ENCODE assay signal across 11 mouse cellular contexts in the genomic region with DNA sequence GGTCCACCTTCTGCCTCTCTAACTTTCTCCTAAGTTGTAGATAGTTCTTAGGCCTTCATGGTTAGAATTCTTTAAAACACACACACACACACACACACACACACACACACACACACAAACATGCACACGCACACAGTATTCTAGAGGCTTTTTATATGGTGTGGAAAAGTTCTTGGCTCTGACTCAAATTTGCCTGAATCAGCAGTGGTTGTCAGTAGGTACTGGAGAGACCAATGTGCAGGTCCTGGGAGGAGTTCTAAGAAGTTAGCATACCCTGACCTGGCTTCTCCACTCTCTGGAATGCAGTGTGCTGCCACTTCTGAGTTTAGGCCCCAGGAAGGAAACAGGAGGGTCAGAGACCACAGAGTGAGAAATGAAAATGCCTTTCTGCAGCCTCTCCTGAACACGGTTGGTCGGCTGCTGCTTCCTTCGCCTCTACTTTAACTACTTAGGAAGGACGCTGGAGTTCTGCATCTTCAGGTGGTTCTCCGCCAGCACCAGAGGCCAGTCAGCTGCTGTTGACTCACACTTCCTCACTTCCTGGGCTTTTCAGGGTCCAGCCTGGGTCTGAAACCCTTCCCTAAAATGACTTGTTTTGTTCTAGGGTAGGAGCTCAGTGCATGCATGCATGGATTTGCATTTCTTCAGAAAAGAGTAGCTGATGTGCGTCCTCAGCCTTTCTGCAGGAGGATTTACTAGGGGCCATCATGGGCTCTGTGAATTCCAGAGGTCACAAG. TPM values are rescaled to one million over a fixed set of nuclear protein-coding genes. Genes with fewer than 3 reads are reported as not detected.
DNase-seq lines count a peak whose midpoint lies in the region; ATAC-seq and TF ChIP-seq lines count a peak whose summit lies in the region.
"Had no signal": no experiment of that assay in that cellular context is flagged by ENCODE, and none has a peak within 500 bp of the region (broad histone marks: within the 10 kb centered on the region; RNA-seq: fewer than 3 reads in every experiment).

No protein-coding gene starts in this region.

- peaks cover 13% of the 10 kb centered on the region; the same call in 1 of the 2 replicates for H3K4me1 ChIP-seq in heart, postnatal 0 days (ENCODE audit: control insufficient read depth, insufficient read depth)
- H3K4me1 ChIP-seq in liver, embryonic 14.5 days (replicated peaks; ENCODE audit: control insufficient read depth in 2 of 2, insufficient read depth in 2 of 2, low read length in 1 of 2) = peaks cover 0 to 8% of the 10 kb centered on the region in 2 experiments; a peak in 2 of 4 replicates
- H3K4me1 ChIP-seq in stomach, postnatal 0 days (replicated peaks; ENCODE audit: control insufficient read depth, insufficient read depth) = 0 out of 2 replicates have a peak, but pooled peaks cover 4% of the 10 kb centered on the region

- H3K27me3 ChIP-seq in heart, postnatal 0 days (ENCODE audit: control insufficient read depth, insufficient read depth, low read length) = no peaks in the 10 kb centered on the region
- no peaks in the 10 kb centered on the region for H3K27me3 ChIP-seq in liver, embryonic 14.5 days (ENCODE audit: control insufficient read depth, insufficient read depth, low read length)
- no peaks in the 10 kb centered on the region for H3K27me3 ChIP-seq in stomach, postnatal 0 days (ENCODE audit: control insufficient read depth, insufficient read depth, low read length)
- H3K27me3 ChIP-seq: limb, embryonic 12.5 days had no signal

- no peak overlapping the region for H3K27ac ChIP-seq in heart, postnatal 0 days (ENCODE audit: low read depth)
- H3K27ac ChIP-seq in liver, embryonic 14.5 days = no peak overlapping the region
- no peak overlapping the region for H3K27ac ChIP-seq in stomach, postnatal 0 days (replicated peaks)
- H3K27ac ChIP-seq: hindbrain, embryonic 10.5 days had no signal

- H3K4me2 ChIP-seq in heart, postnatal 0 days (ENCODE audit: low read depth, low read length) = peak overlapping the region; percentile 1; the same call in 1 of the 2 replicates
- peak overlapping the region; percentile 22; the same call in 1 of the 2 replicates for H3K4me2 ChIP-seq in liver, embryonic 14.5 days (ENCODE audit: low read depth)
- H3K4me2 ChIP-seq in stomach, postnatal 0 days (replicated peaks; ENCODE audit: low read depth) = no peak overlapping the region
- H3K4me2 ChIP-seq: limb, embryonic 12.5 days had no signal

- 41% methylated on average over 7 of the region's 7 CpGs for WGBS in heart, postnatal 0 days
- 29% methylated on average over 7 of the region's 7 CpGs for WGBS in liver, embryonic 14.5 days (ENCODE audit: insufficient replicate concordance)
- 65% methylated on average over 7 of the region's 7 CpGs for WGBS in stomach, postnatal 0 days

- no peaks in the 10 kb centered on the region for H3K36me3 ChIP-seq in heart, postnatal 0 days (replicated peaks; ENCODE audit: control insufficient read depth, insufficient read depth, low read length)
- no peaks in the 10 kb centered on the region for H3K36me3 ChIP-seq in liver, embryonic 14.5 days (replicated peaks; ENCODE audit: control insufficient read depth, insufficient read depth, low read depth)
- no peaks in the 10 kb centered on the region for H3K36me3 ChIP-seq in stomach, postnatal 0 days (ENCODE audit: control insufficient read depth, insufficient read depth, low read length)
- H3K36me3 ChIP-seq: hindbrain, embryonic 10.5 days; limb, embryonic 12.5 days had no signal

- no peak overlapping the region for H3K9ac ChIP-seq in heart, postnatal 0 days (replicated peaks; ENCODE audit: low read depth, low read length)
- no peak overlapping the region for H3K9ac ChIP-seq in liver, embryonic 14.5 days (replicated peaks)
- 0 out of 2 replicates have a peak overlapping the region, but pooled peaks have one; percentile 8 for H3K9ac ChIP-seq in stomach, postnatal 0 days (ENCODE audit: low read length)

- no peak for DNase-seq in heart, postnatal 0 days (ENCODE audit: low spot score)
- DNase-seq in heart, postnatal 25 days (ENCODE audit: low spot score) = no peak
- DNase-seq in thymus, postnatal 4 days = peak; percentile 21
- no peak for DNase-seq in thymus, postnatal 14 days
- DNase-seq in liver, embryonic 14.5 days (ENCODE audit: low read depth in 3 of 3, low spot score in 3 of 3) = no peak
- DNase-seq in stomach, postnatal 0 days (ENCODE audit: low spot score) = no peak
- DNase-seq in frontal cortex, postnatal 14 days (ENCODE audit: low spot score in 2 of 2) = no peak
- DNase-seq in right cerebral cortex, adult 2 months (ENCODE audit: low spot score in 2 of 2) = no peak
- DNase-seq: kidney, adult 11 months had no signal

- peak; percentile 68; the same call in 1 of the 2 replicates for ATAC-seq in heart, postnatal 0 days (ENCODE audit: insufficient read depth, low read depth)
- no peak for ATAC-seq in liver, embryonic 14.5 days (ENCODE audit: insufficient read depth)
- no peak for ATAC-seq in stomach, postnatal 0 days (ENCODE audit: low FRiP score, low TSS enrichment)

- TF ChIP-seq EP300 in heart, postnatal 0 days (IDR thresholded peaks at IDR 0.05; ENCODE audit: low read depth) = no peak
- no peak for TF ChIP-seq EP300 in liver, embryonic 14.5 days (IDR thresholded peaks at IDR 0.05; ENCODE audit: low read depth)
- TF ChIP-seq EP300 in stomach, postnatal 0 days (optimal IDR thresholded peaks at IDR 0.05) = no peak

- no peak for TF ChIP-seq CTCF in heart, postnatal 0 days (IDR thresholded peaks at IDR 0.05; ENCODE audit: low read depth)
- TF ChIP-seq CTCF in liver, embryonic 14.5 days (IDR thresholded peaks at IDR 0.05; ENCODE audit: low read depth) = no peak
- no peak for TF ChIP-seq CTCF in stomach, postnatal 0 days (IDR thresholded peaks at IDR 0.05; ENCODE audit: low read depth)

- intact Hi-C loops in heart, postnatal 25 days (cut with DNase I) = no loop called here

- H3K9me3 ChIP-seq in heart, postnatal 0 days (replicated peaks; ENCODE audit: control insufficient read depth, low read length) = no peaks in the 10 kb centered on the region
- no peaks in the 10 kb centered on the region for H3K9me3 ChIP-seq in liver, embryonic 14.5 days (ENCODE audit: control insufficient read depth, low read length)
- H3K9me3 ChIP-seq in stomach, postnatal 0 days (ENCODE audit: control insufficient read depth, low read length) = no peaks in the 10 kb centered on the region
- H3K9me3 ChIP-seq: hindbrain, embryonic 10.5 days; limb, embryonic 12.5 days had no signal

- H3K4me3 ChIP-seq in heart, postnatal 0 days (ENCODE audit: low read depth, low read length) = no peak overlapping the region
- no peak overlapping the region for H3K4me3 ChIP-seq in liver, embryonic 14.5 days (ENCODE audit: insufficient read depth in 1 of 2, low read depth in 2 of 2, low read length in 2 of 2)
- H3K4me3 ChIP-seq in stomach, postnatal 0 days (ENCODE audit: low read depth, low read length) = no peak overlapping the region
- H3K4me3 ChIP-seq: hindbrain, embryonic 10.5 days; limb, embryonic 12.5 days had no signal

RNA-seq across cellular contexts. Expression of a gene that starts 0.7 kb away (rescaled TPM):
- not detected in 2 replicates for total RNA-seq in heart, postnatal 0 days (2014; rRNA removed; ENCODE audit: low replicate concordance)
- 0.33 and 0.79 TPM in 2 replicates for polyA plus RNA-seq in heart, postnatal 0 days (2015; fragmentation: Nextera tagmentation; extraction: Ambion mirVana)
- total RNA-seq in heart, postnatal 25 days (2021) = 1 to 10 TPM; 1.2 to 1.8 TPM
- polyA plus RNA-seq in liver, embryonic 14.5 days (2012; rRNA removed) = 1.1 and 1.6 TPM in 2 replicates
- polyA plus RNA-seq in liver, embryonic 14.5 days (2014; fragmentation: Nextera tagmentation; extraction: Ambion mirVana) = 1.4 and 1.8 TPM in 2 replicates
- polyA plus RNA-seq in stomach, postnatal 0 days (2015; fragmentation: Nextera tagmentation; extraction: Ambion mirVana) = 1.2 TPM in 2 replicates

RNA-seq across cellular contexts. Expression of a gene that starts 50.0 kb away (rescaled TPM):
- total RNA-seq in heart, postnatal 0 days (2014; rRNA removed; ENCODE audit: low replicate concordance) = 0.38 and 0.46 TPM in 2 replicates
- polyA plus RNA-seq in heart, postnatal 0 days (2015; fragmentation: Nextera tagmentation; extraction: Ambion mirVana) = 2.9 and 3.4 TPM in 2 replicates
- 1 to 10 TPM; 1.3 TPM for total RNA-seq in heart, postnatal 25 days (2021)
- 0.90 and 1.1 TPM in 2 replicates for polyA plus RNA-seq in liver, embryonic 14.5 days (2012; rRNA removed)
- polyA plus RNA-seq in liver, embryonic 14.5 days (2014; fragmentation: Nextera tagmentation; extraction: Ambion mirVana) = 4.7 and 4.9 TPM in 2 replicates
- 18.3 and 20.2 TPM in 2 replicates for polyA plus RNA-seq in stomach, postnatal 0 days (2015; fragmentation: Nextera tagmentation; extraction: Ambion mirVana)

RNA-seq across cellular contexts. Expression of a gene that starts 51.9 kb away (rescaled TPM):
- 97.9 and 117 TPM in 2 replicates for total RNA-seq in heart, postnatal 0 days (2014; rRNA removed; ENCODE audit: low replicate concordance)
- polyA plus RNA-seq in heart, postnatal 0 days (2015; fragmentation: Nextera tagmentation; extraction: Ambion mirVana) = 135 and 143 TPM in 2 replicates
- 100 to 1,000 TPM; 211 to 227 TPM for total RNA-seq in heart, postnatal 25 days (2021)
- polyA plus RNA-seq in liver, embryonic 14.5 days (2012; rRNA removed) = 0.02 and 0.03 TPM in 2 replicates
- 0.05 TPM in 1 of 2 replicates, not detected in the other for polyA plus RNA-seq in liver, embryonic 14.5 days (2014; fragmentation: Nextera tagmentation; extraction: Ambion mirVana)
- polyA plus RNA-seq in stomach, postnatal 0 days (2015; fragmentation: Nextera tagmentation; extraction: Ambion mirVana) = 2.4 and 2.9 TPM in 2 replicates

Comparison
In these comparisons a context has a peak if more than half of its experiments do, and no peak if none do; other contexts are left out.
1. RNA of a gene that starts 51.9 kb away (polyA plus RNA-seq): 135 to 143 TPM in heart, postnatal 0 days; 2.4 to 2.9 TPM in stomach, postnatal 0 days and 0.02 to 0.05 TPM in liver, embryonic 14.5 days; every median in the first group is over 10 times any median in the second.